Mouse (Mus musculus): ENCODE data around the gene Klk1b3. TPM values are rescaled to one million over a fixed set of nuclear protein-coding genes. Genes with fewer than 3 reads are reported as not detected.
"Not testable (repeated sequence)": the region's sequence is repeated elsewhere in the genome, so short reads cannot be mapped to it uniquely, and the experiment has no call there.

Gene Klk1b3
- polyA plus RNA-seq, 1 experiment from 2014 or later, result not detected

DNA sequence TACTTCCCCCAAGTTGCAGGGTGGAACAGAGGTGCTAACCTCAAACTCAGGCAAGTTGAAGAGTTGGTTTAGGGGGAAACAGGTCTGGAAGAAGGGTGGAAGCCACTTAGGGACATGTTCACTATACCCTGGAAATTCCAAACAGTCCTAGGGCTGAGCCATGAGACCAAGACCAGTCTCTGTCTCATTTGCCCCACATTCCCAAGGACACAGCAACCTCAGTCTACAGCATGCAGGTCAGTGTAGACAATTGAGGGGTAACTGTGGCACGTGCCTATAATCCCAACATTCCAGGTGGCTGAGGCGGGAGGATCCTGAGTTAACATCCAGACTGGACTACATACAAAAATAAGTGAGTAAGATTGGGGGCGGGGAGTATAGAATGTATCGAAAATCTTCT is 51.3 kb downstream of the Klk1b3 start:
- no peaks in the 10 kb centered on the region for H3K9me3 ChIP-seq (ENCODE audit: control insufficient read depth)
- H3K4me1 ChIP-seq (replicated peaks; ENCODE audit: control insufficient read depth, insufficient read depth, low read length), result peaks cover 6% of the 10 kb centered on the region
- 89% methylated on average over 4 of the region's 4 CpGs for WGBS
- no peak overlapping the region for H3K4me2 ChIP-seq (replicated peaks; ENCODE audit: low read depth)
- no peak for TF ChIP-seq CTCF (IDR thresholded peaks at IDR 0.05; ENCODE audit: low read depth)
- no peaks in the 10 kb centered on the region for H3K27me3 ChIP-seq (replicated peaks; ENCODE audit: control insufficient read depth, insufficient read depth, low read length)
- H3K27ac ChIP-seq (ENCODE audit: low read depth, low read length), result no peak overlapping the region
- ATAC-seq, result no peak
- no peak overlapping the region for H3K4me3 ChIP-seq (ENCODE audit: low read depth, low read length)
- H3K36me3 ChIP-seq (ENCODE audit: control insufficient read depth, insufficient read depth), result peaks cover 39% of the 10 kb centered on the region
- H3K9ac ChIP-seq (ENCODE audit: low read depth, low read length), result no peak overlapping the region

GRCm38 (mm10) chr7:44250732-44251275 is 52.8 kb downstream of the Klk1b3 start:
- not testable (repeated sequence) for H3K4me2 ChIP-seq (replicated peaks; ENCODE audit: low read depth); H3K4me3 ChIP-seq (ENCODE audit: low read depth, low read length); H3K27me3 ChIP-seq (replicated peaks; ENCODE audit: control insufficient read depth, insufficient read depth, low read length); H3K9ac ChIP-seq (ENCODE audit: low read depth, low read length); H3K9me3 ChIP-seq (ENCODE audit: control insufficient read depth); H3K4me1 ChIP-seq (replicated peaks; ENCODE audit: control insufficient read depth, insufficient read depth, low read length); ATAC-seq; H3K27ac ChIP-seq (ENCODE audit: low read depth, low read length)
- WGBS, result 86% methylated on average over 17 of the region's 17 CpGs
- peaks cover 39% of the 10 kb centered on the region for H3K36me3 ChIP-seq (ENCODE audit: control insufficient read depth, insufficient read depth)

Other genes starting within 250 kb of the Klk1b3 start
- gene Klk1b8, start 247.5 kb upstream of the Klk1b3 start, polyA plus RNA-seq (2015; fragmentation: Nextera tagmentation; extraction: Ambion mirVana), result not detected in 2 replicates
- not detected in 2 replicates for gene Klk1b1, start 231.4 kb upstream of the Klk1b3 start, polyA plus RNA-seq (2015; fragmentation: Nextera tagmentation; extraction: Ambion mirVana)
- not detected in 2 replicates for gene Klk1b9, start 222.1 kb upstream of the Klk1b3 start, polyA plus RNA-seq (2015; fragmentation: Nextera tagmentation; extraction: Ambion mirVana)
- gene Klk1b11, start 202.3 kb upstream of the Klk1b3 start, polyA plus RNA-seq (2015; fragmentation: Nextera tagmentation; extraction: Ambion mirVana), result not detected in 2 replicates
- gene Klk1b26, start 186.0 kb upstream of the Klk1b3 start, polyA plus RNA-seq (2015; fragmentation: Nextera tagmentation; extraction: Ambion mirVana), result not detected in 2 replicates
- not detected in 2 replicates for gene Klk1b27, start 145.9 kb upstream of the Klk1b3 start, polyA plus RNA-seq (2015; fragmentation: Nextera tagmentation; extraction: Ambion mirVana)
- not detected in 2 replicates for gene Klk1b21, start 95.9 kb upstream of the Klk1b3 start, polyA plus RNA-seq (2015; fragmentation: Nextera tagmentation; extraction: Ambion mirVana)
- gene Klk1b22, start 85.5 kb upstream of the Klk1b3 start, polyA plus RNA-seq (2015; fragmentation: Nextera tagmentation; extraction: Ambion mirVana), result not detected in 2 replicates
- not detected in 2 replicates for gene Klk1b16, start 61.4 kb upstream of the Klk1b3 start, polyA plus RNA-seq (2015; fragmentation: Nextera tagmentation; extraction: Ambion mirVana)
- gene Klk1b24, start 10.0 kb upstream of the Klk1b3 start, polyA plus RNA-seq (2015; fragmentation: Nextera tagmentation; extraction: Ambion mirVana), result not detected in 2 replicates
- gene Klk1b4, start 9.2 kb downstream of the Klk1b3 start, polyA plus RNA-seq (2015; fragmentation: Nextera tagmentation; extraction: Ambion mirVana), result not detected in 2 replicates
- not detected in 2 replicates for gene Klk1b5, start 17.8 kb downstream of the Klk1b3 start, polyA plus RNA-seq (2015; fragmentation: Nextera tagmentation; extraction: Ambion mirVana)
- gene Klk1, start 27.2 kb downstream of the Klk1b3 start, polyA plus RNA-seq (2015; fragmentation: Nextera tagmentation; extraction: Ambion mirVana), result 23.0 and 35.6 TPM in 2 replicates
- not detected in 2 replicates for gene Gm36864, start 38.0 kb downstream of the Klk1b3 start, polyA plus RNA-seq (2015; fragmentation: Nextera tagmentation; extraction: Ambion mirVana)
- gene 1700028J19Rik, start 48.5 kb downstream of the Klk1b3 start, polyA plus RNA-seq (2015; fragmentation: Nextera tagmentation; extraction: Ambion mirVana), result 0.65 and 1.1 TPM in 2 replicates
- gene 2410002F23Rik, start 48.5 kb downstream of the Klk1b3 start, polyA plus RNA-seq (2015; fragmentation: Nextera tagmentation; extraction: Ambion mirVana), result 40.3 and 42.3 TPM in 2 replicates
- gene Acp4, start 59.2 kb downstream of the Klk1b3 start, polyA plus RNA-seq (2015; fragmentation: Nextera tagmentation; extraction: Ambion mirVana), result not detected in 2 replicates
- gene Gm15517, start 63.3 kb downstream of the Klk1b3 start, polyA plus RNA-seq (2015; fragmentation: Nextera tagmentation; extraction: Ambion mirVana), result not detected in 2 replicates
- 3.5 and 3.8 TPM in 2 replicates for gene Clec11a, start 108.7 kb downstream of the Klk1b3 start, polyA plus RNA-seq (2015; fragmentation: Nextera tagmentation; extraction: Ambion mirVana)
- gene Shank1, start 112.1 kb downstream of the Klk1b3 start, polyA plus RNA-seq (2015; fragmentation: Nextera tagmentation; extraction: Ambion mirVana), result 0.39 and 0.44 TPM in 2 replicates
- gene Syt3, start 185.9 kb downstream of the Klk1b3 start, polyA plus RNA-seq (2015; fragmentation: Nextera tagmentation; extraction: Ambion mirVana), result 0.55 and 0.58 TPM in 2 replicates
- 0.51 and 0.60 TPM in 2 replicates for gene 1700008O03Rik, start 187.6 kb downstream of the Klk1b3 start, polyA plus RNA-seq (2015; fragmentation: Nextera tagmentation; extraction: Ambion mirVana)
- 0.35 and 0.54 TPM in 2 replicates for gene Lrrc4b, start 230.8 kb downstream of the Klk1b3 start, polyA plus RNA-seq (2015; fragmentation: Nextera tagmentation; extraction: Ambion mirVana)

Data from intestine, postnatal 0 days (tissue).